Comparison of ENCODE assay signal across 8 mouse cellular contexts in genomic region chr11:87689402-87689808, GRCm38 (mm10). TPM values are rescaled to one million over a fixed set of nuclear protein-coding genes. Genes with fewer than 3 reads are reported as not detected.
DNase-seq lines count a peak whose midpoint lies in the region; ATAC-seq and TF ChIP-seq lines count a peak whose summit lies in the region.

No protein-coding gene starts in this region.

- peak overlapping the region; percentile 26; the same call in 1 of the 2 replicates for H3K27ac ChIP-seq in forebrain, embryonic 10.5 days
- no peak overlapping the region; the same call in 1 of the 2 replicates for H3K27ac ChIP-seq in forebrain, embryonic 11.5 days (ENCODE audit: low read depth, low read length)
- peak overlapping the region; percentile 92 for H3K27ac ChIP-seq in lung, embryonic 14.5 days (ENCODE audit: low read depth)

- WGBS in forebrain, embryonic 10.5 days = 59% methylated on average over 7 of the region's 7 CpGs
- 25% methylated on average over 7 of the region's 7 CpGs for WGBS in forebrain, embryonic 11.5 days
- under 1% methylated on average over 7 of the region's 7 CpGs for WGBS in lung, embryonic 14.5 days

- DNase-seq in forebrain, embryonic 10.5 days (ENCODE audit: extremely low spot score, low spot score) = no peak
- no peak for DNase-seq in forebrain, embryonic 11.5 days (ENCODE audit: low spot score)
- peak; percentile 42 to 63 for DNase-seq in urinary bladder, adult 18-20 months (ENCODE audit: low spot score in 2 of 2)
- DNase-seq in urinary bladder, postnatal 10 days (ENCODE audit: low spot score) = no peak
- peak; percentile 61 to 83 for DNase-seq in kidney, adult 8-10 months
- DNase-seq in lung, embryonic 14.5 days = peak; percentile 89
- DNase-seq in frontal cortex, postnatal 25 days (ENCODE audit: low spot score in 2 of 2) = no peak

- peaks cover 19% of the 10 kb centered on the region for H3K4me1 ChIP-seq in forebrain, embryonic 10.5 days
- peaks cover 4% of the 10 kb centered on the region; the same call in 1 of the 2 replicates for H3K4me1 ChIP-seq in forebrain, embryonic 11.5 days (replicated peaks; ENCODE audit: control insufficient read depth, insufficient read depth, low read length)
- peaks cover 6% of the 10 kb centered on the region for H3K4me1 ChIP-seq in lung, embryonic 14.5 days (ENCODE audit: insufficient read depth)

- TF ChIP-seq CTCF in lung, embryonic 14.5 days (IDR thresholded peaks at IDR 0.05; ENCODE audit: low read depth) = no peak

- H3K27me3 ChIP-seq in forebrain, embryonic 10.5 days (ENCODE audit: poor library complexity, severe bottlenecking) = no peaks in the 10 kb centered on the region
- H3K27me3 ChIP-seq in forebrain, embryonic 11.5 days (ENCODE audit: control insufficient read depth, insufficient read depth, low read length) = no peaks in the 10 kb centered on the region
- H3K27me3 ChIP-seq in lung, embryonic 14.5 days (ENCODE audit: insufficient read depth, low read length) = no peaks in the 10 kb centered on the region

- H3K4me3 ChIP-seq in forebrain, embryonic 10.5 days = no peak overlapping the region
- H3K4me3 ChIP-seq in forebrain, embryonic 11.5 days (ENCODE audit: low read depth, low read length) = no peak overlapping the region
- no peak overlapping the region for H3K4me3 ChIP-seq in lung, embryonic 14.5 days (ENCODE audit: low read depth, low read length)

- no peak overlapping the region for H3K9ac ChIP-seq in forebrain, embryonic 11.5 days (ENCODE audit: low read length)
- H3K9ac ChIP-seq in lung, embryonic 14.5 days = no peak overlapping the region

- no peak overlapping the region for H3K4me2 ChIP-seq in forebrain, embryonic 11.5 days (ENCODE audit: low read depth, low read length, severe bottlenecking)
- peak overlapping the region; percentile 53 for H3K4me2 ChIP-seq in lung, embryonic 14.5 days

- H3K36me3 ChIP-seq in forebrain, embryonic 10.5 days (replicated peaks) = no peaks in the 10 kb centered on the region
- no peaks in the 10 kb centered on the region for H3K36me3 ChIP-seq in forebrain, embryonic 11.5 days (ENCODE audit: control insufficient read depth, insufficient read depth, low read length)
- no peaks in the 10 kb centered on the region for H3K36me3 ChIP-seq in lung, embryonic 14.5 days (ENCODE audit: insufficient read depth)

- ATAC-seq in forebrain, embryonic 11.5 days (replicated peaks; ENCODE audit: low FRiP score) = no peak
- ATAC-seq in lung, embryonic 14.5 days (ENCODE audit: insufficient read depth) = peak; percentile 86
- no peak for ATAC-seq in monocyte, adult 5-6 weeks (replicated peaks; ENCODE audit: insufficient number of reproducible peaks, low FRiP score, low TSS enrichment, poor library complexity, severe bottlenecking)

- no peaks in the 10 kb centered on the region for H3K9me3 ChIP-seq in forebrain, embryonic 10.5 days
- no peaks in the 10 kb centered on the region for H3K9me3 ChIP-seq in forebrain, embryonic 11.5 days (ENCODE audit: control insufficient read depth, low read length)
- no peaks in the 10 kb centered on the region for H3K9me3 ChIP-seq in lung, embryonic 14.5 days (ENCODE audit: low read depth, low read length)

RNA-seq across cellular contexts. Expression of gene Rnf43, which starts 26.9 kb away (rescaled TPM):
- 1.1 and 1.9 TPM in 2 replicates for polyA plus RNA-seq in forebrain, embryonic 10.5 days (2016; fragmentation: Nextera tagmentation; extraction: Ambion mirVana)
- polyA plus RNA-seq in forebrain, embryonic 11.5 days (2014; fragmentation: Nextera tagmentation; extraction: Ambion mirVana) = 1.5 and 1.9 TPM in 2 replicates
- 18.0 and 21.5 TPM in 2 replicates for polyA plus RNA-seq in lung, embryonic 14.5 days (2014; fragmentation: Nextera tagmentation; extraction: Ambion mirVana)
- 5.8 to 17.9 TPM (median 10.8 TPM) in 3 replicates for total RNA-seq in monocyte, adult 5-6 weeks (2017)

RNA-seq across cellular contexts. Expression of gene Supt4a, which starts 47.9 kb away (rescaled TPM):
- 153 and 160 TPM in 2 replicates for polyA plus RNA-seq in forebrain, embryonic 10.5 days (2016; fragmentation: Nextera tagmentation; extraction: Ambion mirVana)
- 132 and 133 TPM in 2 replicates for polyA plus RNA-seq in forebrain, embryonic 11.5 days (2014; fragmentation: Nextera tagmentation; extraction: Ambion mirVana)
- 145 and 146 TPM in 2 replicates for polyA plus RNA-seq in lung, embryonic 14.5 days (2014; fragmentation: Nextera tagmentation; extraction: Ambion mirVana)
- 123 to 169 TPM (median 136 TPM) in 3 replicates for total RNA-seq in monocyte, adult 5-6 weeks (2017)

Comparison
In these comparisons a context has a peak if more than half of its experiments do, and no peak if none do; other contexts are left out.
1. DNase-seq: peak in urinary bladder, adult 18-20 months (2 of 2), kidney, adult 8-10 months (2 of 2) and lung, embryonic 14.5 days (single experiment); none in forebrain, embryonic 10.5 days (single experiment), forebrain, embryonic 11.5 days (single experiment), urinary bladder, postnatal 10 days (single experiment) and frontal cortex, postnatal 25 days (0 of 2).